Mouse (Mus musculus) urinary bladder, adult 2 months (tissue): Measurements from ENCODE around the gene Zmym5. TPM values are rescaled to one million over a fixed set of nuclear protein-coding genes. Genes with fewer than 3 reads are reported as not detected.
"Not testable (repeated sequence)": the region's sequence is repeated elsewhere in the genome, so short reads cannot be mapped to it uniquely, and the experiment has no call there.

Source experiments
- DNase-seq: peaks from one replicate; pipeline ENCODE4 v3.0.0; 2022; ENCODE audit warnings: low spot score
- polyA plus RNA-seq: library from polyadenylated mRNA; depleted of rRNA; stranded (reverse); fragments of >200 nt; gene quantifications from 2 replicates; pipeline ENCODE4 v1.2.3, GENCODE M21; 2012; rRNA removed

Zmym5 gene
- 37.0 and 38.2 TPM in 2 replicates for polyA plus RNA-seq

GRCm38 (mm10) chr14:56811701-56812339, at the start of gene Zmym5:
Zmym5 (minus strand) TSS chr14:56811716.
- peak; percentile 88 for DNase-seq

GRCm38 (mm10) chr14:56849681-56850080, 38.2 kb upstream of the Zmym5 start:
- DNase-seq, result no peak

GRCm38 (mm10) chr14:56848322-56848721, 36.8 kb upstream of the Zmym5 start:
- DNase-seq, result no peak

- DNase-seq, result no peak
Observed at GRCm38 (mm10) chr14:56844507-56844906, 33.0 kb upstream of the Zmym5 start.

- no peak for DNase-seq
Observed at GRCm38 (mm10) chr14:56844033-56844432, 32.5 kb upstream of the Zmym5 start.

- not testable (repeated sequence) for DNase-seq
Observed at GRCm38 (mm10) chr14:56834576-56834975, 23.1 kb upstream of the Zmym5 start.

- DNase-seq, result peak; percentile 22
Observed at GRCm38 (mm10) chr14:56833211-56833610, 21.7 kb upstream of the Zmym5 start.

GRCm38 (mm10) chr14:56832563-56833113, 21.1 kb upstream of the Zmym5 start:
- no peak for DNase-seq

- no peak for DNase-seq
Observed at GRCm38 (mm10) chr14:56832147-56832546, 20.6 kb upstream of the Zmym5 start.

GRCm38 (mm10) chr14:56830491-56831045, 19.1 kb upstream of the Zmym5 start:
- no peak for DNase-seq

GRCm38 (mm10) chr14:56824562-56824961, 13.0 kb upstream of the Zmym5 start:
- DNase-seq, result no peak

GRCm38 (mm10) chr14:56817616-56818015, 6.1 kb upstream of the Zmym5 start:
- no peak for DNase-seq

GRCm38 (mm10) chr14:56817131-56817530, 5.6 kb upstream of the Zmym5 start:
- no peak for DNase-seq

GRCm38 (mm10) chr14:56816541-56816940, 5.0 kb upstream of the Zmym5 start:
- no peak for DNase-seq

GRCm38 (mm10) chr14:56812520-56813036, 1.1 kb upstream of the Zmym5 start:
- DNase-seq, result peak; percentile 59

GRCm38 (mm10) chr14:56810781-56811690, 480 bp downstream of the Zmym5 start:
- DNase-seq, result peak; percentile 57

- DNase-seq, result no peak
Observed at GRCm38 (mm10) chr14:56793243-56793642, 18.3 kb downstream of the Zmym5 start.

GRCm38 (mm10) chr14:56784575-56784974, 26.9 kb downstream of the Zmym5 start:
- DNase-seq, result no peak

- no peak for DNase-seq
Observed at GRCm38 (mm10) chr14:56778933-56779300, 32.6 kb downstream of the Zmym5 start.

GRCm38 (mm10) chr14:56778200-56778932, 33.1 kb downstream of the Zmym5 start, which contains the start of gene Pspc1:
Pspc1 (minus strand) TSS chr14:56778316.
- DNase-seq, result peak; percentile 92
